Mouse (Mus musculus) CH12.LX (cell line): ENCODE data around the gene Lrrc41.

ENCODE experiments used
- CHD2 ChIP-seq: IDR thresholded peaks from 2 replicates; pipeline ENCODE4 v1.6.1; 2011; ENCODE audit warnings: low read length, improper control_type of control experiment
- CTCF ChIP-seq, 2 experiments: IDR thresholded peaks in 1 of 2; conservative IDR thresholded peaks in 1 of 2; 2 replicates each; pipeline ENCODE4 v1.5.1; 2011 to 2012; ENCODE audit warnings: low read depth in 2 of 2, low read length in 2 of 2, improper control_type of control experiment in 1 of 2, inconsistent platforms in 1 of 2, mild to moderate bottlenecking in 1 of 2, moderate library complexity in 1 of 2
- MAX ChIP-seq: IDR thresholded peaks from 2 replicates; pipeline ENCODE4 v1.6.1; 2011; ENCODE audit warnings: low read length, improper control_type of control experiment
- MYC ChIP-seq: IDR thresholded peaks from 2 replicates; pipeline ENCODE4 v1.6.1; 2011; ENCODE audit warnings: low read depth, mild to moderate bottlenecking, improper control_type of control experiment, low read length
- POLR2A ChIP-seq: IDR thresholded peaks from 2 replicates; pipeline ENCODE4 v1.6.1; 2011; ENCODE audit warnings: low read depth, mild to moderate bottlenecking, improper control_type of control experiment, low read length
- ZNF384 ChIP-seq: IDR thresholded peaks from 2 replicates; pipeline ENCODE4 v1.6.1; 2012; ENCODE audit warnings: low read depth, low read length, improper control_type of control experiment, inconsistent platforms

GRCm38 (mm10) chr4:116123602-116124519 is 48.8 kb downstream of the Lrrc41 start, which contains the start of the genes Rad54l and Pomgnt1:
- TF ChIP-seq CTCF (conservative IDR thresholded peaks at IDR 0.05 in 1 of 2, IDR thresholded peaks at IDR 0.05 in 1 of 2; ENCODE audit: low read depth in 2 of 2, low read length in 2 of 2), result no peak
- peak; percentile 96 for TF ChIP-seq CHD2
- no peak for TF ChIP-seq ZNF384
- TF ChIP-seq MYC, result peak; percentile 76
- TF ChIP-seq POLR2A, result peak; percentile 93
- TF ChIP-seq MAX, result peak; percentile 51; the same call in 1 of the 2 replicates
